Mouse (Mus musculus): Measurements from ENCODE around the gene Gramd1a.
A peak's percentile ranks its signal among the peaks of the same experiment; 100 is the strongest.

The Gramd1a gene

GRCm38 (mm10) chr7:31123697-31124096 is 32.0 kb downstream of the Gramd1a start:
- no peak for DNase-seq (ENCODE audit: low spot score)

GRCm38 (mm10) chr7:31122641-31123631 is 32.8 kb downstream of the Gramd1a start:
- no peak for DNase-seq (ENCODE audit: low spot score)

- DNase-seq (ENCODE audit: low spot score), result no peak
Observed at GRCm38 (mm10) chr7:31119556-31119955, 36.1 kb downstream of the Gramd1a start.

- DNase-seq (ENCODE audit: low spot score), result no peak
Observed at GRCm38 (mm10) chr7:31118486-31118885, 37.2 kb downstream of the Gramd1a start.

GRCm38 (mm10) chr7:31117465-31117864 is 38.2 kb downstream of the Gramd1a start:
- no peak for DNase-seq (ENCODE audit: low spot score)

GRCm38 (mm10) chr7:31116721-31117145 is 39.0 kb downstream of the Gramd1a start:
- DNase-seq (ENCODE audit: low spot score), result no peak

GRCm38 (mm10) chr7:31115587-31116043 is 40.1 kb downstream of the Gramd1a start:
- peak; percentile 71 for DNase-seq (ENCODE audit: low spot score)

- no peak for DNase-seq (ENCODE audit: low spot score)
Observed at GRCm38 (mm10) chr7:31115182-31115581, 40.5 kb downstream of the Gramd1a start, which contains the start of gene Hpn. Hpn (minus strand) TSS chr7:31115290.

- DNase-seq (ENCODE audit: low spot score), result no peak
Observed at GRCm38 (mm10) chr7:31114646-31115045, 41.0 kb downstream of the Gramd1a start.

GRCm38 (mm10) chr7:31113800-31114199 is 41.9 kb downstream of the Gramd1a start:
- no peak for DNase-seq (ENCODE audit: low spot score)

GRCm38 (mm10) chr7:31112036-31112435 is 43.7 kb downstream of the Gramd1a start:
- no peak for DNase-seq (ENCODE audit: low spot score)

- no peak for DNase-seq (ENCODE audit: low spot score)
Observed at GRCm38 (mm10) chr7:31110861-31111385, 44.8 kb downstream of the Gramd1a start.

- no peak for DNase-seq (ENCODE audit: low spot score)
Observed at GRCm38 (mm10) chr7:31109796-31110195, 45.9 kb downstream of the Gramd1a start.

GRCm38 (mm10) chr7:31109091-31109490 is 46.6 kb downstream of the Gramd1a start:
- DNase-seq (ENCODE audit: low spot score), result peak; percentile 64

- no peak for DNase-seq (ENCODE audit: low spot score)
Observed at GRCm38 (mm10) chr7:31107781-31108180, 47.9 kb downstream of the Gramd1a start.

- no peak for DNase-seq (ENCODE audit: low spot score)
Observed at GRCm38 (mm10) chr7:31106166-31106565, 49.5 kb downstream of the Gramd1a start.

GRCm38 (mm10) chr7:31105061-31105768 is 50.5 kb downstream of the Gramd1a start:
- DNase-seq (ENCODE audit: low spot score), result peak; percentile 66

GRCm38 (mm10) chr7:31100786-31101185 is 54.9 kb downstream of the Gramd1a start:
- no peak for DNase-seq (ENCODE audit: low spot score)

- no peak for DNase-seq (ENCODE audit: low spot score)
Observed at GRCm38 (mm10) chr7:31099612-31099982, 56.1 kb downstream of the Gramd1a start.

- DNase-seq (ENCODE audit: low spot score), result no peak
Observed at GRCm38 (mm10) chr7:31098697-31099611, 56.7 kb downstream of the Gramd1a start.

GRCm38 (mm10) chr7:31097583-31098248 is 58.0 kb downstream of the Gramd1a start:
- peak; percentile 86 for DNase-seq (ENCODE audit: low spot score)

All from ovary, postnatal 36 days (tissue).